Mouse (Mus musculus) kidney, adult 2 months (tissue): ENCODE measurements around the gene Cemip2. TPM values are rescaled to one million over a fixed set of nuclear protein-coding genes. Genes with fewer than 3 reads are reported as not detected.
"Not testable (repeated sequence)": the region's sequence is repeated elsewhere in the genome, so short reads cannot be mapped to it uniquely, and the experiment has no call there.

Source experiments
- DNase-seq: peaks from one replicate; pipeline ENCODE4 v3.0.0; 2021
- H3K27ac ChIP-seq: fragments of 200-500 bp; 2 replicates; pipeline ENCODE4 v1.5.1; 2012; ENCODE audit warnings: low read depth, low read length, control low read depth, inconsistent platforms; ENCODE audit not compliant: insufficient read depth
- H3K27me3 ChIP-seq: fragments of 200-500 bp; replicated peaks from 2 replicates; pipeline ENCODE4 v1.6.1; 2012; ENCODE audit warnings: mild to moderate bottlenecking, moderate library complexity, low read length, inconsistent platforms; ENCODE audit not compliant: control insufficient read depth, insufficient read depth
- H3K36me3 ChIP-seq: fragments of 200-500 bp; 2 replicates; pipeline ENCODE4 v1.6.1; 2012; ENCODE audit warnings: mild to moderate bottlenecking, moderate library complexity, low read length, inconsistent platforms; ENCODE audit not compliant: control insufficient read depth, insufficient read depth
- H3K4me1 ChIP-seq: fragments of 200-500 bp; 2 replicates; pipeline ENCODE4 v1.6.1; 2011; ENCODE audit warnings: low read length; ENCODE audit not compliant: control insufficient read depth, insufficient read depth
- H3K4me3 ChIP-seq: fragments of 200-500 bp; 2 replicates; pipeline ENCODE4 v1.5.1; 2011; ENCODE audit warnings: mild to moderate bottlenecking, low read depth, low read length, control low read depth; ENCODE audit not compliant: insufficient read depth
- CTCF ChIP-seq: fragments of 200-500 bp; conservative IDR thresholded peaks from 2 replicates; pipeline ENCODE4 v1.5.1; 2011; ENCODE audit warnings: low read depth, mild to moderate bottlenecking, control low read depth, low read length, moderate library complexity, mixed read lengths; ENCODE audit not compliant: insufficient read depth, insufficient read length
- POLR2A ChIP-seq: fragments of 200-500 bp; IDR thresholded peaks from one replicate; pipeline ENCODE4 v1.6.1; 2011; ENCODE audit warnings: low read depth, low read length, control low read depth
- WGBS: fragments of 180-500 bp; shearing (Covaris S2); methylation state at CpG from one replicate; pipeline ENCODE4 v1.1.7; 2018; 5-methylcytosine and 5-hydroxymethylcytosine counted together
- polyA plus RNA-seq: library from polyadenylated mRNA; depleted of rRNA; stranded (reverse); fragments of >200 nt; gene quantifications from 2 replicates; pipeline ENCODE4 v1.2.3, GENCODE M21; 2012

The Cemip2 gene
- polyA plus RNA-seq, 1 experiment = 6.9 TPM

- H3K4me1 ChIP-seq = no peaks in the 10 kb centered on the region
- H3K36me3 ChIP-seq = no peaks in the 10 kb centered on the region
- DNase-seq = no peak
- TF ChIP-seq CTCF (no peak), POLR2A (no peak)
- H3K4me3 ChIP-seq = no peak overlapping the region
- H3K27ac ChIP-seq = no peak overlapping the region
- no peaks in the 10 kb centered on the region for H3K27me3 ChIP-seq
- WGBS = 72% methylated on average over 7 of the region's 7 CpGs
These were observed 87.3 kb downstream of the Cemip2 start for GRCm38 (mm10) chr19:21865242-21866055.

- Histone ChIP-seq H3K4me1 (no peaks in the 10 kb centered on the region), H3K27ac (no peak overlapping the region), H3K36me3 (no peaks in the 10 kb centered on the region), H3K4me3 (no peak overlapping the region), H3K27me3 (no peaks in the 10 kb centered on the region)
- TF ChIP-seq POLR2A (no peak), CTCF (no peak)
- no peak for DNase-seq
These were observed 88.0 kb downstream of the Cemip2 start for GRCm38 (mm10) chr19:21866094-21866493.

- H3K36me3 ChIP-seq, H3K4me3 ChIP-seq, DNase-seq, H3K27ac ChIP-seq, H3K4me1 ChIP-seq, H3K27me3 ChIP-seq: not testable (repeated sequence)
- 88% methylated on average over 4 of the region's 4 CpGs for WGBS
These were observed 88.6 kb downstream of the Cemip2 start for GRCm38 (mm10) chr19:21866756-21867155.

- TF ChIP-seq POLR2A (no peak), CTCF (no peak)
- DNase-seq = no peak
- Histone ChIP-seq H3K4me1 (no peaks in the 10 kb centered on the region), H3K4me3 (no peak overlapping the region), H3K36me3 (no peaks in the 10 kb centered on the region), H3K27ac (no peak overlapping the region), H3K27me3 (no peaks in the 10 kb centered on the region; the same call in 1 of the 2 replicates)
- 72% methylated on average over 2 of the region's 2 CpGs for WGBS
These were observed 90.3 kb downstream of the Cemip2 start for GRCm38 (mm10) chr19:21868471-21868870.

GRCm38 (mm10) chr19:21882110-21882940 is 104.2 kb downstream of the Cemip2 start:
- peak overlapping the region; percentile 87 for H3K27ac ChIP-seq
- no peak overlapping the region for H3K4me3 ChIP-seq
- peak; percentile 92 for DNase-seq
- H3K27me3 ChIP-seq = no peaks in the 10 kb centered on the region
- no peaks in the 10 kb centered on the region for H3K4me1 ChIP-seq
- 43% methylated on average over 8 of the region's 8 CpGs for WGBS
- H3K36me3 ChIP-seq = no peaks in the 10 kb centered on the region
- no peak for TF ChIP-seq CTCF
- TF ChIP-seq POLR2A = no peak

GRCm38 (mm10) chr19:21883053-21883452 is 104.9 kb downstream of the Cemip2 start:
- Histone ChIP-seq H3K36me3 (no peaks in the 10 kb centered on the region), H3K4me1 (no peaks in the 10 kb centered on the region), H3K27me3 (no peaks in the 10 kb centered on the region), H3K27ac (peak overlapping the region; percentile 86), H3K4me3 (no peak overlapping the region)
- TF ChIP-seq CTCF (no peak), POLR2A (no peak)
- peak; percentile 17 for DNase-seq
- WGBS = 69% methylated on average over 3 of the region's 3 CpGs

GRCm38 (mm10) chr19:21883922-21884321 is 105.8 kb downstream of the Cemip2 start:
- Histone ChIP-seq H3K4me1 (no peaks in the 10 kb centered on the region), H3K27ac (no peak overlapping the region), H3K27me3 (no peaks in the 10 kb centered on the region), H3K36me3 (no peaks in the 10 kb centered on the region), H3K4me3 (no peak overlapping the region)
- DNase-seq = no peak
- no peak for TF ChIP-seq CTCF
- WGBS = 92% methylated on average over 2 of the region's 2 CpGs
